Mouse (Mus musculus) CH12.LX (cell line): ENCODE results near the gene Plekhf1. TPM values are rescaled to one million over a fixed set of nuclear protein-coding genes. Genes with fewer than 3 reads are reported as not detected.

Source experiments
- DNase-seq: peaks from one replicate; pipeline ENCODE4 v3.0.0-alpha.2; 2013; ENCODE audit errors: extremely low read depth
- H3K27ac ChIP-seq: 2 replicates; pipeline ENCODE4 v1.5.1; 2012; ENCODE audit warnings: low read depth, mild to moderate bottlenecking, control low read depth, moderate library complexity; ENCODE audit not compliant: insufficient read depth
- H3K27me3 ChIP-seq: replicated peaks from 2 replicates; pipeline ENCODE3; 2012; ENCODE audit warnings: inconsistent platforms
- H3K36me3 ChIP-seq, 2 experiments: replicated peaks in 1 of 2; 2 replicates each; pipeline versions ENCODE3 to v1.6.1; 2012; ENCODE audit warnings: inconsistent platforms in 1 of 2, low read length in 1 of 2, mild to moderate bottlenecking in 1 of 2, mixed read lengths in 1 of 2, moderate library complexity in 1 of 2; ENCODE audit not compliant: control insufficient read depth in 1 of 2, insufficient read depth in 1 of 2
- H3K4me1 ChIP-seq, 2 experiments: 2 replicates each; pipeline ENCODE4 v1.6.1; 2012; ENCODE audit warnings: inconsistent platforms in 1 of 2, moderate library complexity in 1 of 2; ENCODE audit not compliant: insufficient read depth in 2 of 2, control insufficient read depth in 1 of 2
- H3K4me2 ChIP-seq: 2 replicates; pipeline ENCODE4 v1.6.1; 2012; ENCODE audit warnings: low read depth, mild to moderate bottlenecking, control low read depth; ENCODE audit not compliant: poor library complexity, insufficient read depth, severe bottlenecking
- H3K4me3 ChIP-seq, 3 experiments: fragments of 150-350 bp in 1 of 3; sonication (generic) in 1 of 3; replicated peaks in 1 of 3; 2 replicates each; pipeline versions ENCODE3 to v1.5.1; 2011 to 2012; ENCODE audit warnings: low read depth in 2 of 3, low read length in 2 of 3, mild to moderate bottlenecking in 2 of 3, moderate library complexity in 2 of 3, control low read depth in 1 of 3, improper control_type of control experiment in 1 of 3, inconsistent platforms in 1 of 3, mixed read lengths in 1 of 3; ENCODE audit not compliant: poor library complexity in 1 of 3
- H3K79me2 ChIP-seq: replicated peaks from 2 replicates; pipeline ENCODE4 v1.6.1; 2012; ENCODE audit warnings: mild to moderate bottlenecking, moderate library complexity; ENCODE audit not compliant: control insufficient read depth, poor library complexity, insufficient read depth, severe bottlenecking; ENCODE audit errors: extremely low read depth
- H3K9ac ChIP-seq: 2 replicates; pipeline ENCODE4 v1.6.1; 2012; ENCODE audit warnings: low read depth, mild to moderate bottlenecking, control low read depth, moderate library complexity; ENCODE audit not compliant: insufficient read depth
- H3K9me3 ChIP-seq: replicated peaks from 2 replicates; pipeline ENCODE3; 2012; ENCODE audit warnings: low read length, inconsistent platforms, mixed read lengths
- BHLHE40 ChIP-seq: IDR thresholded peaks from 2 replicates; pipeline ENCODE4 v1.6.1; 2011; ENCODE audit warnings: mild to moderate bottlenecking, low read depth, low read length, improper control_type of control experiment
- CHD1 ChIP-seq: IDR thresholded peaks from 2 replicates; pipeline ENCODE4 v1.6.1; 2012; ENCODE audit warnings: low read depth, low read length, improper control_type of control experiment, inconsistent platforms
- ELF1 ChIP-seq: IDR thresholded peaks from 2 replicates; pipeline ENCODE4 v1.6.1; 2014; ENCODE audit warnings: low read depth, mild to moderate bottlenecking, inconsistent platforms, low read length, improper control_type of control experiment
- EP300 ChIP-seq: IDR thresholded peaks from 2 replicates; pipeline ENCODE4 v1.6.1; 2011; ENCODE audit warnings: low read length, improper control_type of control experiment
- ETS1 ChIP-seq: conservative IDR thresholded peaks from 2 replicates; pipeline ENCODE4 v1.6.1; 2012; ENCODE audit warnings: low read depth, mild to moderate bottlenecking, inconsistent platforms, low read length, improper control_type of control experiment, moderate library complexity
- GABPA ChIP-seq: IDR thresholded peaks from 2 replicates; pipeline ENCODE4 v1.6.1; 2012; ENCODE audit warnings: low read depth, low read length, improper control_type of control experiment, inconsistent platforms; ENCODE audit not compliant: insufficient replicate concordance
- HCFC1 ChIP-seq: IDR thresholded peaks from 2 replicates; pipeline ENCODE4 v1.6.1; 2012; ENCODE audit warnings: low read depth, mild to moderate bottlenecking, inconsistent platforms, low read length, improper control_type of control experiment
- IRF4 ChIP-seq: IDR thresholded peaks from 2 replicates; pipeline ENCODE4 v1.6.1; 2014; ENCODE audit warnings: low read depth, mild to moderate bottlenecking, inconsistent platforms, low read length, improper control_type of control experiment
- JUN ChIP-seq: IDR thresholded peaks from 2 replicates; pipeline ENCODE4 v1.6.1; 2011; ENCODE audit warnings: low read depth, mild to moderate bottlenecking, low read length, improper control_type of control experiment, moderate library complexity; ENCODE audit not compliant: insufficient read depth
- MAX ChIP-seq: IDR thresholded peaks from 2 replicates; pipeline ENCODE4 v1.6.1; 2011; ENCODE audit warnings: low read length, improper control_type of control experiment
- MEF2A ChIP-seq: IDR thresholded peaks from 2 replicates; pipeline ENCODE4 v1.6.1; 2014; ENCODE audit warnings: low read depth, mild to moderate bottlenecking, inconsistent platforms, low read length, improper control_type of control experiment, borderline replicate concordance
- MXI1 ChIP-seq: IDR thresholded peaks from 2 replicates; pipeline ENCODE4 v1.6.1; 2011; ENCODE audit warnings: mild to moderate bottlenecking, low read depth, low read length, improper control_type of control experiment
- MYC ChIP-seq: IDR thresholded peaks from 2 replicates; pipeline ENCODE4 v1.6.1; 2011; ENCODE audit warnings: low read depth, mild to moderate bottlenecking, improper control_type of control experiment, low read length
- NELFE ChIP-seq: IDR thresholded peaks from 2 replicates; pipeline ENCODE4 v1.6.1; 2011; ENCODE audit warnings: low read depth, low read length, improper control_type of control experiment
- RCOR1 ChIP-seq: conservative IDR thresholded peaks from 2 replicates; pipeline ENCODE4 v1.6.1; 2012; ENCODE audit warnings: low read depth, mild to moderate bottlenecking, inconsistent platforms, low read length, improper control_type of control experiment
- TCF12 ChIP-seq: IDR thresholded peaks from 2 replicates; pipeline ENCODE4 v1.6.1; 2014; ENCODE audit warnings: low read depth, mild to moderate bottlenecking, inconsistent platforms, low read length, improper control_type of control experiment
- USF1 ChIP-seq: IDR thresholded peaks from 2 replicates; pipeline ENCODE4 v1.6.1; 2014; ENCODE audit warnings: low read depth, mild to moderate bottlenecking, inconsistent platforms, low read length, improper control_type of control experiment
- ZC3H11A ChIP-seq: IDR thresholded peaks from 2 replicates; pipeline ENCODE4 v1.6.1; 2012; ENCODE audit warnings: low read depth, mild to moderate bottlenecking, inconsistent platforms, low read length, improper control_type of control experiment
- ZKSCAN1 ChIP-seq: IDR thresholded peaks from 2 replicates; pipeline ENCODE4 v1.6.1; 2012; ENCODE audit warnings: low read depth, inconsistent platforms, low read length, improper control_type of control experiment, borderline replicate concordance
- dilution Hi-C: fragments of 300-500 bp; cut with MboI; formaldehyde crosslinking; loops from 2 replicates; pipeline ENCODE4 v1.14.3; 2020; ENCODE audit warnings: low sequenced_read_pairs; ENCODE audit not compliant: extremely low pct_unique_long_range_greater_than_20kb, extremely low pct_ligation_motif_present
- in situ Hi-C: fragments of 300-500 bp; cut with MboI; formaldehyde crosslinking; loops from 3 replicates; pipeline ENCODE4 v1.14.3; 2019; ENCODE audit warnings: low sequenced_read_pairs, low pct_ligation_motif_present, low pct_unique_long_range_greater_than_20kb, mixed read lengths
- polyA plus RNA-seq: library from polyadenylated mRNA; unstranded; fragments of >175 nt; gene quantifications from 2 replicates; pipeline ENCODE4 v1.2.1, GENCODE M21; 2012; ENCODE audit warnings: low read depth; ENCODE audit not compliant: insufficient read length
- total RNA-seq, 2 experiments: library from RNA; depleted of rRNA; stranded (reverse); fragments of 300-350 nt in 1 of 2; fragments of >200 nt in 1 of 2; gene quantifications; 2 replicates each; pipeline ENCODE4 v1.2.3; 2012 to 2014

Gene Plekhf1
- total and polyA plus RNA-seq, 3 experiments = 0.16 to 0.72 TPM; not detected in 1

DNA sequence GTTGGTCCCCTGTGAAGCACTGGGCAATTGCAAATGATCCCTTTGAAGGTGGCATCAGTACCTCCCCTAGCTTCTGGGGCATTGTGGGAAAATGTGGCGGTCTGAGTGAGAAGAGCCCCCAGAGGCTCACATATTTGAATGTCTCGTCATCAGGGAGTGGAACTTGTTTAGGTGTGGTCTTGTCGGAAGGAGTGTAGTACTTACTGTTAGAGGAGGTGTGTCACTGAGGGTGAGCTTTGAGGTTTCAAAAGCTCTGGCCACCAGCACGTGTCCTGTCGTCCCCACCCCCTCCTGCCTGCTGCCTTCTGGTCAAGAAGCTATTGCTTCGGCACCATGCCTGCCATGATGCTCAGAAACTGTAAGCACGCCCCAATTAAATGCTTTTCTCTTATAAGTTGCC, 12.5 kb downstream of the Plekhf1 start:
- Histone ChIP-seq H3K4me3 (no peak overlapping the region), H3K4me2 (no peak overlapping the region), H3K9ac (no peak overlapping the region), H3K27ac (peak overlapping the region; percentile 23; the same call in 1 of the 2 replicates), H3K4me1 (peaks cover 14 to 35% of the 10 kb centered on the region in 2 experiments), H3K9me3 (no peaks in the 10 kb centered on the region), H3K27me3 (peaks cover 7% of the 10 kb centered on the region), H3K36me3 (no peaks in the 10 kb centered on the region), H3K79me2 (no peaks in the 10 kb centered on the region)
- TF ChIP-seq USF1 (peak; percentile 15; the same call in 1 of the 2 replicates), IRF4 (0 out of 2 replicates have a peak, but pooled peaks have one; percentile 14), TCF12 (no peak), MYC (0 out of 2 replicates have a peak, but pooled peaks have one; percentile 49), ETS1 (peak; percentile 35; the same call in 1 of the 2 replicates), MAX (0 out of 2 replicates have a peak, but pooled peaks have one; percentile 56), RCOR1 (no peak), CHD1 (no peak), BHLHE40 (peak; percentile 86), ZC3H11A (no peak), MXI1 (no peak)
- dilution Hi-C loops = no loop called here
- peak; percentile 68 for DNase-seq
- in situ Hi-C loops = no loop called here

DNA sequence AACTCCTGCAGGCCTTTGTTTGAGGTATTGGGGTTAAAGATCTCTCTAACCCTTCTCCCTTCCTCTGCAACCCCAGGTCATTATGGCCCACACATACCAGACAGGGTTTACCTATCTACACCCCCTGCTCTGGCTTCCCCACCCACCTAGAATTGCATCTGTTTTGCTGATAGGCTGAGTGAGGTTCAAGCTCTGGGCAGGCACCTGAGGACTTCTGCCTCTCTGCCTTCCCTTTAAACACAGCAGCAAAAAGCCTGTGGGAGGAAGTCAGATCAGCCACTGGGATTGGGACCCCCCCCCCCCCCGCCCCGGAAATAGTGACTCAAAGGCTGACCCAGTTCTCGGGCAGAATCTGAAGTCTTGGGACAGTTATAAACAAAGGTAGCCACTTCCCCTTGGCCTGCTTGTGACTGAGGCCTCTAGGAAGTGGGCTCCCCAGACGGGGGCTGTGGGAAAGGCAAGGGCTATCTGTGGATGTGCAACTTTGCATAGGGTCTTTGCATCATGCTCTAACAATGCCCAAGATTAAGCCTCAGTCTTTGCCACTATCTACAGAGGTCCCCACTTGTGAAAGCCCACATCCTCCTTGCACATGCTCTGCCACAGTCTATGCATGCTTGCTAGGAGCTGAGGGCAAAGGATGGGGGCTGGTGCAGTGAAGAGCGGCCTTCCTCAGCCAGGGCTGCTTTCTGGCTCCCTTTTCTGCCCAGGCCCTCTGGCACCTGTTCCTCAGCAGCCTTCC, 13.2 kb downstream of the Plekhf1 start:
- peak overlapping the region; percentile 23 for H3K27ac ChIP-seq
- in situ Hi-C loops = no loop called here
- TF ChIP-seq MEF2A (no peak), EP300 (no peak), ELF1 (0 out of 2 replicates have a peak, but pooled peaks have one; percentile 28), HCFC1 (peak; percentile 6; the same call in 1 of the 2 replicates), ETS1 (peak; percentile 12; the same call in 1 of the 2 replicates), NELFE (no peak), ZKSCAN1 (no peak), JUN (no peak), GABPA (no peak)

More for the DNA sequence above, 13.2 kb downstream of the Plekhf1 start:
- dilution Hi-C loops = no loop called here
- Histone ChIP-seq H3K36me3 (no peaks in the 10 kb centered on the region), H3K79me2 (no peaks in the 10 kb centered on the region), H3K9me3 (no peaks in the 10 kb centered on the region), H3K4me1 (peaks cover 14 to 35% of the 10 kb centered on the region in 2 experiments), H3K9ac (no peak overlapping the region), H3K27me3 (peaks cover 7% of the 10 kb centered on the region), H3K4me3 (no peak overlapping the region), H3K4me2 (0 out of 2 replicates have a peak overlapping the region, but pooled peaks have one; percentile 8)
- peak; percentile 49 for DNase-seq
